In the genomic region with DNA sequence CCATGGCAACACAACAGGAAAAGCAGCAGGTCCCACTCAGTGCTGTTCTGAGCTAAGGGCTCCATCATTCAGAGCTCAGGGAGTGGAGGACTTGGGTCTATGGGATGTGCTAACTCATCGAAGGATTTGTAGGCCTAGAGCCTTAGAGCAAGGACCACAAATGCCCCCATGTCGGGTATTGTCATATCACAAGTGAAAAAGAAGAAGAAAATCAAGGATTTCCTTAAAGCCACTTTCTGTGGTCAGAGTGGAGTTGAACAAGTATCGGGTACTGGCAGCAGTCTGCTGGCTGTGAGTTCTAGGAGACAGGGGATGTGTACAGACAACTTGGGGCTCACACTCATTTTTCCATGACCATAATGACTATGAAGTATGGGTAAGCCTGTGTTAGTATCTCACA, we compare ENCODE assay signal across 26 mouse cellular contexts. TPM values are rescaled to one million over a fixed set of nuclear protein-coding genes. Genes with fewer than 3 reads are reported as not detected.
A peak's percentile ranks its signal among the peaks of the same experiment; 100 is the strongest.
DNase-seq lines count a peak whose midpoint lies in the region; ATAC-seq and TF ChIP-seq lines count a peak whose summit lies in the region.
"Had no signal": no experiment of that assay in that cellular context is flagged by ENCODE, and none has a peak within 500 bp of the region (broad histone marks: within the 10 kb centered on the region; RNA-seq: fewer than 3 reads in every experiment).

No protein-coding gene starts in this region.

- H3K27me3 ChIP-seq in CH12.LX (replicated peaks): no peaks in the 10 kb centered on the region
- H3K27me3 ChIP-seq: embryonic facial prominence, embryonic 12.5 days; forebrain, embryonic 13.5 days; forebrain, embryonic 15.5 days had no signal

- H3K79me2 ChIP-seq in CH12.LX (replicated peaks; ENCODE audit: control insufficient read depth, extremely low read depth, insufficient read depth, poor library complexity, severe bottlenecking): no peaks in the 10 kb centered on the region

- no peak overlapping the region for H3K27ac ChIP-seq in CH12.LX (ENCODE audit: insufficient read depth, low read depth)
- H3K27ac ChIP-seq: embryonic facial prominence, embryonic 10.5 days; embryonic facial prominence, embryonic 12.5 days; forebrain, embryonic 13.5 days; forebrain, embryonic 15.5 days had no signal

- H3K9ac ChIP-seq in CH12.LX (ENCODE audit: insufficient read depth, low read depth): no peak overlapping the region
- H3K9ac ChIP-seq: embryonic facial prominence, embryonic 12.5 days; forebrain, embryonic 13.5 days; forebrain, embryonic 15.5 days; forebrain, postnatal 0 days had no signal

- no peaks in the 10 kb centered on the region for H3K9me3 ChIP-seq in CH12.LX (replicated peaks; ENCODE audit: low read length)
- H3K9me3 ChIP-seq: embryonic facial prominence, embryonic 10.5 days; embryonic facial prominence, embryonic 12.5 days; forebrain, embryonic 13.5 days; forebrain, embryonic 15.5 days had no signal

- no peak overlapping the region for H3K4me3 ChIP-seq in CH12.LX (replicated peaks in 1 of 3; ENCODE audit: low read depth in 2 of 3, low read length in 2 of 3, poor library complexity in 1 of 3)
- H3K4me3 ChIP-seq: embryonic facial prominence, embryonic 10.5 days; embryonic facial prominence, embryonic 12.5 days; forebrain, embryonic 13.5 days; forebrain, embryonic 15.5 days had no signal

- in situ Hi-C loops in CH12.LX (cut with MboI; ENCODE audit: low pct_ligation_motif_present, low pct_unique_long_range_greater_than_20kb, low sequenced_read_pairs): loop anchor here (25.0 kb wide), 1 partner anchor 536 kb away; no protein-coding TSS in a partner anchor

- peak; percentile 49 for ATAC-seq in common myeloid progenitor, adult 5-6 weeks (replicated peaks; ENCODE audit: low read depth, poor library complexity, severe bottlenecking)
- ATAC-seq in megakaryocyte progenitor cell, adult 5-6 weeks (replicated peaks; ENCODE audit: poor library complexity): 0 out of 2 replicates have a peak, but pooled peaks have one; percentile 17
- ATAC-seq: CD4-positive, CD25-positive, alpha-beta regulatory T cell, adult 4 months; forebrain, embryonic 13.5 days; forebrain, embryonic 15.5 days; forebrain, postnatal 0 days had no signal

- no peak for TF ChIP-seq POLR2A in CH12.LX (IDR thresholded peaks at IDR 0.05; ENCODE audit: low read depth, low read length)

- H3K4me1 ChIP-seq in CH12.LX (ENCODE audit: control insufficient read depth in 1 of 2, insufficient read depth in 2 of 2): peaks cover 8 to 16% of the 10 kb centered on the region in 2 experiments
- H3K4me1 ChIP-seq: embryonic facial prominence, embryonic 12.5 days; forebrain, embryonic 13.5 days; forebrain, embryonic 15.5 days had no signal

- TF ChIP-seq EP300 in CH12.LX (IDR thresholded peaks at IDR 0.05; ENCODE audit: low read length): peak; percentile 79

- H3K4me2 ChIP-seq in CH12.LX (ENCODE audit: insufficient read depth, low read depth, poor library complexity, severe bottlenecking): 0 out of 2 replicates have a peak overlapping the region, but pooled peaks have one; percentile 36
- H3K4me2 ChIP-seq: embryonic facial prominence, embryonic 12.5 days; forebrain, embryonic 13.5 days; forebrain, embryonic 15.5 days had no signal

- TF ChIP-seq CTCF in CH12.LX (conservative IDR thresholded peaks at IDR 0.05 in 1 of 2, IDR thresholded peaks at IDR 0.05 in 1 of 2; ENCODE audit: low read depth in 2 of 2, low read length in 2 of 2): no peak

- no peaks in the 10 kb centered on the region for H3K36me3 ChIP-seq in CH12.LX (replicated peaks in 1 of 2; ENCODE audit: control insufficient read depth in 1 of 2, insufficient read depth in 1 of 2, low read length in 1 of 2)
- H3K36me3 ChIP-seq: embryonic facial prominence, embryonic 10.5 days; embryonic facial prominence, embryonic 12.5 days; forebrain, embryonic 15.5 days had no signal

- dilution Hi-C loops in CH12.LX (cut with MboI; ENCODE audit: extremely low pct_ligation_motif_present, extremely low pct_unique_long_range_greater_than_20kb, low sequenced_read_pairs): no loop called here

- no peak for TF ChIP-seq RAD21 in CH12.LX (IDR thresholded peaks at IDR 0.05; ENCODE audit: low read depth, low read length)

- peak; percentile 44 for DNase-seq in CH12.LX (ENCODE audit: extremely low read depth)
- no peak for DNase-seq in embryo, embryonic 9.5 days (ENCODE audit: extremely low spot score)
- no peak for DNase-seq in B cell, adult 2 months
- DNase-seq: adrenal gland, adult 2 months; adrenal gland, postnatal 10 days; adrenal gland, postnatal 25 days; cerebellum, adult 11 months; cerebellum, adult 2 months; cerebellum, adult 9-10 months; cerebellum, postnatal 10 days; cerebellum, postnatal 25 days; embryo, embryonic 11 days; forebrain, postnatal 0 days had no signal

TF ChIP-seq in CH12.LX, 34 proteins besides CTCF, POLR2A, EP300 and RAD21:
- TF ChIP-seq RCOR1 (conservative IDR thresholded peaks at IDR 0.05; ENCODE audit: low read depth, low read length) (no peak), JUND (conservative IDR thresholded peaks at IDR 0.05; ENCODE audit: low read depth, low read length) (peak; percentile 57; the same call in 1 of the 2 replicates), MAFK (IDR thresholded peaks at IDR 0.05; ENCODE audit: insufficient replicate concordance, low read length) (0 out of 2 replicates have a peak, but pooled peaks have one; percentile 15), NELFE (IDR thresholded peaks at IDR 0.05; ENCODE audit: low read depth, low read length) (no peak), ZNF384 (IDR thresholded peaks at IDR 0.05; ENCODE audit: low read depth, low read length) (no peak), USF2 (conservative IDR thresholded peaks at IDR 0.05; ENCODE audit: low read depth, low read length) (no peak), E2F4 (IDR thresholded peaks at IDR 0.05; ENCODE audit: insufficient replicate concordance, low read depth, low read length) (no peak), CHD1 (IDR thresholded peaks at IDR 0.05; ENCODE audit: low read depth, low read length) (no peak), MEF2A (IDR thresholded peaks at IDR 0.05; ENCODE audit: borderline replicate concordance, low read depth, low read length) (0 out of 2 replicates have a peak, but pooled peaks have one; percentile 22), POLR2AphosphoS2 (IDR thresholded peaks at IDR 0.05; ENCODE audit: low read depth, low read length) (no peak), ZMIZ1 (IDR thresholded peaks at IDR 0.05; ENCODE audit: low read depth, low read length) (no peak), GABPA (IDR thresholded peaks at IDR 0.05; ENCODE audit: insufficient replicate concordance, low read depth, low read length) (no peak), BHLHE40 (IDR thresholded peaks at IDR 0.05; ENCODE audit: low read depth, low read length) (no peak), IRF4 (IDR thresholded peaks at IDR 0.05; ENCODE audit: low read depth, low read length) (peak; percentile 82), MYC (IDR thresholded peaks at IDR 0.05; ENCODE audit: low read depth, low read length) (no peak), MAX (IDR thresholded peaks at IDR 0.05; ENCODE audit: low read length) (no peak), ZC3H11A (IDR thresholded peaks at IDR 0.05; ENCODE audit: low read depth, low read length) (no peak), TBP (conservative IDR thresholded peaks at IDR 0.05; ENCODE audit: low read depth, low read length) (no peak), CHD2 (IDR thresholded peaks at IDR 0.05; ENCODE audit: low read length) (no peak), SMC3 (IDR thresholded peaks at IDR 0.05; ENCODE audit: low read depth, low read length) (no peak), JUN (IDR thresholded peaks at IDR 0.05; ENCODE audit: insufficient read depth, low read depth, low read length) (peak; percentile 24; the same call in 1 of the 2 replicates), KAT2A (IDR thresholded peaks at IDR 0.05; ENCODE audit: insufficient replicate concordance, low read length) (no peak), TCF12 (IDR thresholded peaks at IDR 0.05; ENCODE audit: low read depth, low read length) (no peak), UBTF (IDR thresholded peaks at IDR 0.05; ENCODE audit: low read depth, low read length) (no peak), NRF1 (IDR thresholded peaks at IDR 0.05; ENCODE audit: low read depth, low read length) (no peak), SIN3A (IDR thresholded peaks at IDR 0.05; ENCODE audit: low read length) (no peak), MAZ (IDR thresholded peaks at IDR 0.05; ENCODE audit: low read depth, low read length) (no peak), ZKSCAN1 (IDR thresholded peaks at IDR 0.05; ENCODE audit: borderline replicate concordance, low read depth, low read length) (no peak), HCFC1 (IDR thresholded peaks at IDR 0.05; ENCODE audit: low read depth, low read length) (no peak), PAX5 (IDR thresholded peaks at IDR 0.05; ENCODE audit: low read length) (no peak), ETS1 (conservative IDR thresholded peaks at IDR 0.05; ENCODE audit: low read depth, low read length) (no peak), ELF1 (IDR thresholded peaks at IDR 0.05; ENCODE audit: low read depth, low read length) (no peak), MXI1 (IDR thresholded peaks at IDR 0.05; ENCODE audit: low read depth, low read length) (no peak), USF1 (IDR thresholded peaks at IDR 0.05; ENCODE audit: low read depth, low read length) (no peak)

RNA-seq across cellular contexts. Expression of gene Klrb1b, which starts 0.7 kb away (rescaled TPM):
- total RNA-seq in CH12.LX (2012; rRNA removed) (not detected in 2 replicates), CH12.LX (2014; rRNA removed) (not detected in 2 replicates)
- not detected in 2 replicates for polyA plus RNA-seq in CH12.LX (2012; ENCODE audit: insufficient read length, low read depth)
- not detected in 2 replicates for total RNA-seq in common myeloid progenitor, adult 5-6 weeks (2017)
- total RNA-seq in megakaryocyte progenitor cell, adult 5-6 weeks (2015): 0.32 and 1.4 TPM in 2 replicates
- total RNA-seq in megakaryocyte progenitor cell, adult 5-6 weeks (2017): not detected in 2 replicates
- total RNA-seq: adrenal gland, postnatal 25 days; ES-E14; forebrain, postnatal 0 days; MEL had no signal
- polyA plus RNA-seq: adrenal gland, adult 2 months; brain, embryonic 14.5 days; CD4-positive, CD25-positive, alpha-beta regulatory T cell, adult 4 months; cerebellum, adult 2 months; embryonic facial prominence, embryonic 10.5 days; embryonic facial prominence, embryonic 12.5 days; forebrain, embryonic 11.5 days; forebrain, embryonic 13.5 days; forebrain, embryonic 15.5 days; forebrain, postnatal 0 days had no signal

RNA-seq across cellular contexts. Expression of gene Gm44511, which starts 0.7 kb away (rescaled TPM):
- total RNA-seq in CH12.LX (2012; rRNA removed): not detected in 2 replicates
- total RNA-seq in CH12.LX (2014; rRNA removed): not detected in 2 replicates
- not detected in 2 replicates for polyA plus RNA-seq in CH12.LX (2012; ENCODE audit: insufficient read length, low read depth)
- 1.5 and 2.0 TPM in 2 replicates for total RNA-seq in common myeloid progenitor, adult 5-6 weeks (2017)
- total RNA-seq in megakaryocyte progenitor cell, adult 5-6 weeks (2015): not detected in 2 replicates
- total RNA-seq in megakaryocyte progenitor cell, adult 5-6 weeks (2017): not detected in 2 replicates
- total RNA-seq: adrenal gland, adult 2 months; adrenal gland, postnatal 10 days; adrenal gland, postnatal 25 days; adrenal gland, postnatal 4 days; ES-E14; forebrain, postnatal 0 days; MEL had no signal
- polyA plus RNA-seq: adrenal gland, adult 2 months; brain, embryonic 14.5 days; CD4-positive, CD25-positive, alpha-beta regulatory T cell, adult 4 months; cerebellum, adult 2 months; embryonic facial prominence, embryonic 10.5 days; embryonic facial prominence, embryonic 12.5 days; forebrain, embryonic 11.5 days; forebrain, embryonic 13.5 days; forebrain, embryonic 15.5 days; forebrain, postnatal 0 days had no signal

RNA-seq across cellular contexts. Expression of gene Klrb1c, which starts 37.8 kb away (rescaled TPM):
- total RNA-seq in CH12.LX (2012; rRNA removed): not detected in 2 replicates
- not detected in 2 replicates for total RNA-seq in CH12.LX (2014; rRNA removed)
- polyA plus RNA-seq in CH12.LX (2012; ENCODE audit: insufficient read length, low read depth): not detected in 2 replicates
- total RNA-seq in common myeloid progenitor, adult 5-6 weeks (2017): 0.44 and 0.59 TPM in 2 replicates
- total RNA-seq in megakaryocyte progenitor cell, adult 5-6 weeks (2015): 0.07 and 0.96 TPM in 2 replicates
- total RNA-seq in megakaryocyte progenitor cell, adult 5-6 weeks (2017): 0.37 and 0.51 TPM in 2 replicates
- total RNA-seq: adrenal gland, postnatal 25 days; MEL had no signal
- polyA plus RNA-seq: cerebellum, adult 2 months; embryonic facial prominence, embryonic 10.5 days; embryonic facial prominence, embryonic 12.5 days; embryonic facial prominence, embryonic 14.5 days; forebrain, embryonic 11.5 days; forebrain, embryonic 13.5 days; forebrain, embryonic 15.5 days had no signal
